In the genomic region with DNA sequence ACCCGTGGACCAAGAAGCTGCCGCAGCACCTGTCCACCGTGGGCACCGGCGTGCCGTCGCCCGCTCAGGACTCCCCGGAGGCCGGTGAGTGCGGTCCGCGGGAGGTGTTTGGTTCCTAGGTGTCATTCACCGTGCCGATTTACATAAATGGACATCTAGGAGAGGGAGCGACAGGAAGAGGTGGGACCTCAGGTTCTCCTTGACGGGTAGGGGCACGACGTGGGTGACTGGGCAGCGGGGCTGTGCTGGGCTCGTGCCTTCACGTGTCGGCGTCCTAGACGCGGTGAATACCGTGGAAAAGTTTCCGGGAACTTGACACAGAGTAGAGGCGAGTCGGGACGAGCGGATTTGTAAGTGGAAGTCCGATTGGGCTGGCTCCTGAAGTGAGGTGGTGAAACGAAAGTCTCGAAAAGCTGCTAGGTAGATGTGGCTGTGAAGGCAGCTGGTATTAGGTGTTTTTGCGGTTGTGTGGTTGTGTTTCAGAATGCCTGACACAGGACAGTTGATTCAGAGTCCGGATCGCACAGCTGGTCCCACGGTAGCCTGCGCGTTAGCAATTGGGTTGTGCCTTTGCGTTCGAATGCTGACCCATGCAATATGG, we compare ENCODE assay signal across 1 mouse cellular context.
TF ChIP-seq lines count a peak whose summit lies in the region.

No protein-coding gene starts in this region.

TF ChIP-seq in CH12.LX, 34 proteins besides CTCF, POLR2A, EP300 and RAD21 (continued from another document):
- TF ChIP-seq NRF1 (IDR thresholded peaks at IDR 0.05; ENCODE audit: low read depth, low read length) (0 out of 2 replicates have a peak, but pooled peaks have one; percentile 21), IRF4 (IDR thresholded peaks at IDR 0.05; ENCODE audit: low read depth, low read length) (peak; percentile 71; the same call in 1 of the 2 replicates), TCF12 (IDR thresholded peaks at IDR 0.05; ENCODE audit: low read depth, low read length) (peak; percentile 59), ELF1 (IDR thresholded peaks at IDR 0.05; ENCODE audit: low read depth, low read length) (no peak), MAFK (IDR thresholded peaks at IDR 0.05; ENCODE audit: insufficient replicate concordance, low read length) (peak; percentile 78; the same call in 1 of the 2 replicates), MAX (IDR thresholded peaks at IDR 0.05; ENCODE audit: low read length) (peak; percentile 70; the same call in 1 of the 2 replicates), ETS1 (conservative IDR thresholded peaks at IDR 0.05; ENCODE audit: low read depth, low read length) (peak; percentile 61), GABPA (IDR thresholded peaks at IDR 0.05; ENCODE audit: insufficient replicate concordance, low read depth, low read length) (no peak), MEF2A (IDR thresholded peaks at IDR 0.05; ENCODE audit: borderline replicate concordance, low read depth, low read length) (peak; percentile 46; the same call in 1 of the 2 replicates), TBP (conservative IDR thresholded peaks at IDR 0.05; ENCODE audit: low read depth, low read length) (0 out of 2 replicates have a peak, but pooled peaks have one; percentile 34), HCFC1 (IDR thresholded peaks at IDR 0.05; ENCODE audit: low read depth, low read length) (no peak; the same call in 1 of the 2 replicates)
